Mouse (Mus musculus) cortical plate, adult 2 months (tissue): ENCODE measurements around the gene AL731706.2. TPM values are rescaled to one million over a fixed set of nuclear protein-coding genes. Genes with fewer than 3 reads are reported as not detected.
A peak's percentile ranks its signal among the peaks of the same experiment; 100 is the strongest.
"Not testable (repeated sequence)": the region's sequence is repeated elsewhere in the genome, so short reads cannot be mapped to it uniquely, and the experiment has no call there.

Experiments
- H3K27ac ChIP-seq: fragments of 200-500 bp; 2 replicates; pipeline ENCODE4 v1.5.1; 2012; ENCODE audit warnings: low read length, control low read depth, inconsistent platforms; ENCODE audit not compliant: insufficient read depth
- H3K4me1 ChIP-seq: fragments of 200-500 bp; 2 replicates; pipeline ENCODE4 v1.6.1; 2011; ENCODE audit warnings: low read length; ENCODE audit not compliant: control insufficient read depth, insufficient read depth
- H3K4me3 ChIP-seq: fragments of 200-500 bp; 2 replicates; pipeline ENCODE4 v1.5.1; 2011; ENCODE audit warnings: mild to moderate bottlenecking, low read length, control low read depth; ENCODE audit not compliant: insufficient read depth
- CTCF ChIP-seq: fragments of 200-500 bp; IDR thresholded peaks from 2 replicates; pipeline ENCODE4 v1.5.1; 2011; ENCODE audit warnings: mild to moderate bottlenecking, control low read depth, low read length; ENCODE audit not compliant: insufficient read depth; ENCODE audit errors: extremely low read depth
- POLR2A ChIP-seq: fragments of 200-500 bp; IDR thresholded peaks from 2 replicates; pipeline ENCODE4 v1.6.1; 2011; ENCODE audit warnings: mild to moderate bottlenecking, low read length, control low read depth; ENCODE audit not compliant: insufficient read depth; ENCODE audit errors: extremely low read depth
- polyA plus RNA-seq: library from polyadenylated mRNA; depleted of rRNA; stranded (reverse); fragments of >200 nt; gene quantifications from 2 replicates; pipeline ENCODE4 v1.2.3, GENCODE M21; 2012; rRNA removed

Gene AL731706.2
- polyA plus RNA-seq, 1 experiment: not detected

DNA sequence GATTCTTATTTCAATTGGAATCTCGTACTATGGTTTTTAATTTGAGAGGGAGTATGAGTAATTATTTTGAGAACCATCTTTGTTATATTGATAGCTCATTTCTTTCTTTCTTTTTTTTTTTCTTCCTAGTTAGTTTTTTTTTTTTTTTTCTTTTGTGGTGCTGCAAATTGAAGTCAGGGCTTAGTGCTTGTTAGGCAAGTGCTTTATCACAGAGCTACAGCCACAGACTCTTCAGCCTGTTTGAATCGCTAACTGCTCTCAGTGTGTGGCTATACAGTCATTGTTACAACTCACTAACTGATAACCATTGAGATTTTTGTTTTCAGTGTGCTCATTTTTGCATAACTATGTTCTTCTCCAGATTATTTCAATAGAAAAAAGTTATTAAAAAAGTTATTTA, 9.0 kb upstream of the AL731706.2 start:
- H3K4me1 ChIP-seq: no peaks in the 10 kb centered on the region
- no peak for TF ChIP-seq CTCF
- H3K27ac ChIP-seq: no peak overlapping the region
- H3K4me3 ChIP-seq: no peak overlapping the region

DNA sequence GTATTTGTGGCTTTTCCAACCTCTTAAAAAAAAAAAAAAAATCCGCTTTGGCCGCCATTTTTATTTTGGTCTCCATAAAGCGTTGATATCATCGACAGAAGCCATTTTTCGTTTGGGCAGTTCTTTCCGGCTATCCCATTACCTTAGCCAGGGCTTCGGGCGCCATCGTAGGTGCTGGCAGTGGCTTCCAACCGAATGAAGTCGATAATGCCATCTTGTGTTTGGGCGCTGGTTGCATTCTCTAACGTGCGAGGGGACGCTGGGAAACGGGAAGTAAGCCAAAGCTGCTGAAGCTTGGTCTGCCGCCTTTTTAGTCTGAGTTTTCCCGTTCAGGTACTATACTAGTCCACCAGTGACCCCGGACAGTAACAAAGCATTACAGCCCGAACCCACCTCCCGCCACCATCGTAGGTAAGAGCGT, 6.5 kb upstream of the AL731706.2 start:
- H3K4me3 ChIP-seq: peak overlapping the region; percentile 55

DNA sequence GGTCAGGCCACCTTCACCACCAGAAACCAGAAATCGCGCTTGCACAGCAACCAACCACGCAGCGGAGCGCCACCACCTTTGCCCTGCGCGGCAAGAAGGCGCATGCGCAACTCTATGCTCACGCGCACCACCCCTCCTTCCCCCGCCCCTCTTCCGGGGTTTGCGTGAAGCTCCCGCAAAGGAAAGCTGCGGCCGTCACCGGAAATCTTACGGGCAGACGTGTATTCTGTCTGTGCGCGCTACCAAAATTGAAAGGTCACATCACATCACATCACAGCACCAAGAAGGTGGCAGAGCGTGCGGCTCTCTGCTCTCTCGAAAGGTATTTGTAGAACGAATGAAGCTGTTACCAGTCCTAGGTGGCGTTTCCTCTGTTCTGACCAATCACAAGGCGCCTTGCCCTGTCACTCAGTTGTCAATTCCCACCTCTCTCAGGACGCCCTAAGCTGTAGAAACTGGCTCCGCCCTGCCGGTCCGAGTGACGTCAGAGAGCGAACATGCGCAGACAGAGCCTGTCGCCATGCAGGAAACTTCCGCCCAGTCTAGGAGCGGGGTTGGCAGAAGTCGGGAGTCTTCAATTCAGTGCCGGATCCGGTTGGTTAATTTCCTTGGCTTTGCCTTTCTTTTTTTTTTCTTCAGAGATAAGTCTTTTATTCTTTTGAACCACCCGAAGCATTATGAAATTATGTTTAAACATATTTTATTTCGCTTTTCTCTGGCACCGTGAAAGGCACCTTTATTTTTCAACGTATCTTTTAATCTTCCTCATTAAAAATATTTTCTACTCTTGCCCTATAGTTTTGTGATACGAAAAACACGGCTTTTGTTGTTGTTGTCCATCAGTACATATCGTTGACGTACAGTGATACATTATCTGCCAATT, 5.8 kb upstream of the AL731706.2 start, which contains the start of the genes Slx4ip, AL731706.1 and Mkks:
TSS of gene Slx4ip (plus strand) at position 151 of the 883 bp plus-strand sequence.
TSS of gene AL731706.1 (minus strand) at position 322 of the 883 bp plus-strand sequence.
TSS of gene Mkks (minus strand) at position 322 of the 883 bp plus-strand sequence.
- Histone ChIP-seq H3K27ac (peak within 1 kb of the TSS; percentile 79), H3K4me1 (no peaks in the 10 kb centered on the region; the same call in 1 of the 2 replicates), H3K4me3 (peak within 1 kb of the TSS; percentile 55)
- TF ChIP-seq CTCF (no peak), POLR2A (peak; percentile 89)

More for the DNA sequence above, 6.5 kb upstream of the AL731706.2 start:
- Histone ChIP-seq H3K27ac (no peak overlapping the region), H3K4me1 (no peaks in the 10 kb centered on the region)
- TF ChIP-seq POLR2A: peak; percentile 87
- no peak for TF ChIP-seq CTCF

DNA sequence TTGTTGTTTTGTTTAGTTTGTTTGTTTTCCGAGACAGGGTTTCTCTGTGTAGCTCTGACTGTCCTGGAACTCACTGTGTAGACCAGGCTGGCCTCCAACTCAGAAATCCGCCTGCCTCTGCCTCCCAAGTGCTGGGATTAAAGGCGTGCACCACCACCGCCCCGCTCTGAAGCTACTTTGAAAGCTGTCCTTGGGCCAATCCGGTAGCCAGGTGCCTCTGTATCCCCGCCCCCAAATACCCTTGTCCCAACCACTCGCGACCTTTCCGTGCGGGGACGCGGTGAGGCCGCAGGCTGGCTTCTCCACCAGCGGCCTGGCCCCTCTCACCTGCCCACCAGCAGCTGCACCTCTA, 5.2 kb upstream of the AL731706.2 start:
- peak overlapping the region; percentile 79 for H3K27ac ChIP-seq
- not testable (repeated sequence) for H3K4me1 ChIP-seq
- H3K4me3 ChIP-seq: peak overlapping the region; percentile 53

DNA sequence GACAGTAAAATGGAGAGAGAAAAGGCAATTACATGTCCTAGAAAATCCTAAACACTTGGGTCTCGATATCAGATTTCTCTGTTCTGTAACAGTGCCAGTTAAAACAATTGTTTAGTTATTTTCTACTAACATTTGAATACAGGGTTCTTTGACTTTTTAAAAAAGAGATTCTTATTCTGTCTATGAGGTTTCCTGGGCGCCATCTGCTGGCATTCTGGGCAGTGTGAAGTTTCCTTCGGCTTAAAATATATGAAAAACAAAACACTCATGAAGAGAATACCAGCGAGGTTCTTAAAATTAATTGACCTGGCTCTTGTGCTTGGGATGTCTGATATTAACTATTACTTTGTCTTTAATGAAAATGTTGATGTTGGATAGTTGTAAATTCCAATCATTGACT, 1.4 kb upstream of the AL731706.2 start:
- TF ChIP-seq CTCF: peak; percentile 39; the same call in 1 of the 2 replicates
- no peak for TF ChIP-seq POLR2A
- H3K4me1 ChIP-seq: no peaks in the 10 kb centered on the region; the same call in 1 of the 2 replicates
- H3K4me3 ChIP-seq: no peak overlapping the region
- no peak overlapping the region for H3K27ac ChIP-seq

DNA sequence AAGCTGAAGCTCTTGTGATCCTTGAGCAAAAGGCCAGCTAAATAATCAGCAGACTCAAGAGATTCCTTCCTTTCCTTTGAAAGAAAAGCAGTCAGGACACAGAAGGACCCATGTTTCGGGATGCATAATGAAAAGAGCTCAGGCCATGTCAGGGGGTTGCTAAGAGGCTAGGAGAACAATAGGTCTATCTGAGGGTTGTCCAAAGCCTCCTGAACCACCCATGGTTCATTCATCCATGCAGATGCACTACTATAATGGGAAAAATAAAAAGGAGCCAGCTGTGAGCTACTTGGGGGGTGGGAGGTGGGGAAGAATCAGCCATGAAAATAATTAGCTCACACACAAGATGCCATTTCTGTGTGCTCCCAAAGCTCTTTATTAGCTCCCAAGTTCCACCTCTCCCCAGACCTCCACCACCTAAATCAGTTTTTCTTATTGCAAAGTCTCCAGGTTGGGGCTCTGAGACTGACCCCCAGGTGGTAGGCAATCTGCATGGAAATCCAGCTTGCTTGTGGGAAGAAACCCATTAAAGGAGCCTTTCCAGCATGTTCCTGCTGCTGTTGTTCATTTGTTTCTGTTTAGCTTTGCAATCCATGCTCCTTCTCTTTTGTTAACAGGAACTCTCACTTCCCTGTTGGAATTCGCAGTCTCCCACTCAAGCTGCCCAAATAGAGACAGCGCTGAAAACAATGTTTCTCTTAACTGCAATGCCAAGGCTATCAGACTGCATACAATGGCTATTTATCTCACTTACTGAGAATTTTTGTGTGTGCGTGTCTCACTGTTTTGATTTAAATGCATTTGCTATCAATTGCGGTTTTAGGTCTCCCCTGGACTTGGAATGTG, 30.7 kb downstream of the AL731706.2 start:
- Histone ChIP-seq H3K4me3 (no peak overlapping the region), H3K27ac (no peak overlapping the region), H3K4me1 (no peaks in the 10 kb centered on the region; the same call in 1 of the 2 replicates)
- TF ChIP-seq CTCF (no peak), POLR2A (no peak)

DNA sequence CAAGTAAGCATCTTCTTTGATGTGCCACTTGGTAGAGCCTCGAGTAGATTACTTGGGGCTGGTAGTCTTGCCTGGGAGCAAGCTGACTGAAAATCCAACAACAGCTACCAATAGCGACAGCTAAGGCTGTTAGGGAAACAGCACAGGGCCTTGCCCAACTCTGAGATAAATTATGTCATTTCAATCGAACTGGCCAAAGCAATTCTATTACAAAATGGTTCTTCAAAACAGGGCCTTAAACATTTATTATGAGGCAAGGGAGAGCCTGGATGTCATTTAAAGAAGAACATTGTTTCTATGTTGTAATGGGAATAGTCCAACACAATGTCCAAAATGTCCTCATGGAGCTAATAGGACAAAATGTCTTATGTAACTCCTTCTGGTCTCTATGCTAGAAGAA, 35.1 kb downstream of the AL731706.2 start:
- Histone ChIP-seq H3K4me1 (no peaks in the 10 kb centered on the region; the same call in 1 of the 2 replicates), H3K27ac (no peak overlapping the region), H3K4me3 (no peak overlapping the region)
- TF ChIP-seq POLR2A (no peak), CTCF (no peak)

DNA sequence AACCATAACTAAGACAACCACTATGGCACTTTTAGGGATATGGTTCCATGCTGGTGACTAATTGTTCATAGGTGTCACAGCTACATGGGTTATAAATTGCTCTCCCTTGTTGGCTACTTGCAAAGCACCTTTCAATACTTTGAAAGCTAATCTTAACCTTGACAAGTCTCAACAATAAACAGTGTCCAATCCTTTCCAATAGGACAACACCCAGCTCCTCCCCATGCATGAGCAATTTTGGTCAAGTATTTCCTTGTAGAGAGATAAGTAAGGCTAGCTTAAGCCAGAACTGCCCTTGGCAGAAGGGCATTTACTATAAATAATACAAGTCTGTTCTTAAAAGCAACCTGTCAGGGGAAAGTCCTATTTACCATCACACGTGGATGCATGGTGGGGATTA, 47.5 kb downstream of the AL731706.2 start:
- H3K4me1 ChIP-seq: no peaks in the 10 kb centered on the region
- TF ChIP-seq POLR2A: no peak
- TF ChIP-seq CTCF: no peak
- no peak overlapping the region for H3K4me3 ChIP-seq
- no peak overlapping the region for H3K27ac ChIP-seq

DNA sequence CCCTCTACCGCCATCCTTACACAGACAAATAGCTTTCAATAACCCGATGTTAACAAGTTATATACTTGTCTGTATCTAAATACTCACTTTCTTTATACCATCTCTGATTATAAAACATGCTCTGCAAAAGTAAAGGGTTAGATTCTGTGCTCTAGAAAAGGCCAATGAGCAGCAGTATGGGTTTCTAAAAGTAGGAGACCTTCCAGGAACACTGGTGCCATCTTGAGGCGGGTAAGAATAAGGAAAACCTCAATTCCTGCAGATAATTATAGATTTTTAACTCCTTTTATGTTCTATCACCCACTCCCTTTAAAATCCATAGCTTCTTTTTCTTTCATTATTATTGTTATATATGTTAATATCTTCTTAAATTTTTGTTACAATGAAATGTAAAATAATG, 49.6 kb downstream of the AL731706.2 start:
- Histone ChIP-seq H3K27ac (no peak overlapping the region), H3K4me3 (no peak overlapping the region), H3K4me1 (no peaks in the 10 kb centered on the region)
- peak; percentile 36; the same call in 1 of the 2 replicates for TF ChIP-seq CTCF
- TF ChIP-seq POLR2A: no peak

Other genes starting within 250 kb of the AL731706.2 start
- 2,914 and 2,964 TPM in 2 replicates for gene Snap25, start 172.2 kb downstream of the AL731706.2 start, polyA plus RNA-seq
- gene Slx4ip, start 5.5 kb upstream of the AL731706.2 start, polyA plus RNA-seq: 3.5 and 4.0 TPM in 2 replicates
- 33.2 and 37.6 TPM in 2 replicates for gene AL731706.1, start 5.7 kb upstream of the AL731706.2 start, polyA plus RNA-seq
- 11.9 and 12.3 TPM in 2 replicates for gene Mkks, start 5.7 kb upstream of the AL731706.2 start, polyA plus RNA-seq
- 2.6 and 2.9 TPM in 2 replicates for gene Jag1, start 231.0 kb upstream of the AL731706.2 start, polyA plus RNA-seq